Mouse (Mus musculus) Muller cell, postnatal 12 days (primary cell): ENCODE data around the gene Thrb.

Source experiments
- DNase-seq: peaks from one replicate; pipeline ENCODE4 v3.0.0-alpha.2; 2015; ENCODE audit errors: inconsistent ontology term

The Thrb gene

DNA sequence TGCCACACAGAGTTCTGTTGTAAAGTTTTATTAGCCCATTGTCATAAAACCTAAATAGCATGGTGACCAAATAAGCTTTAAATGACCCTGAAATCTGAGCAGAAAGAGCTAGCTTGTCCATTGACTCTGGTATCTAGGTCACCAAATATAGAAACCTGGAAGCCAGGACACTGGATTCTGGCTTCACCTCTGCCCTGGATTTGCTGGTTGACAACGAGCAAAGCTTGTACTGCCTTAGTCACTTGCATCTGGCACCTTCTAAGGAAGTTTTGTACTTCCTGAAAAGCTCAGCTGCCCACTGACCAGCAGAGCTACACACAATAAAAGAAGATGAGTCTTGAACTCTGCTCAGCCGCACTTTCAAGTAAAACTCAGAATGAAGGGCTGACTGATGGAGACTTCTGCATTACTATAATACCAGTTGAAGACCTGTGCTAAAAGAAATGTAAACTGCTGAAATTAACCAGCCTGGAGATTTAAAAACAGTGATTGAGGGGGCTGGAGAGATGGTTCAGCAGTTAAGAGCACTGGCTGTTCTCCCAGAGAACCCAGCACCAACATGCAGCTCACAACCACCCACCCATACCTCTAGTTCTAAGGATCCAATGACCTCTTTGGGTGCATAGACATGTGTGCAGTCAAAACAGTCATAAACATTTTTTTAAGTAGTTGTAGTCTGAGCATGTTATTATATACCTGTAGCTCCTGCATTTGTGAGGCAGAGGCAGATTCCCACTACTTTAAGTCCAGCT lies 369.3 kb downstream of the Thrb start:
- DNase-seq: no peak

DNA sequence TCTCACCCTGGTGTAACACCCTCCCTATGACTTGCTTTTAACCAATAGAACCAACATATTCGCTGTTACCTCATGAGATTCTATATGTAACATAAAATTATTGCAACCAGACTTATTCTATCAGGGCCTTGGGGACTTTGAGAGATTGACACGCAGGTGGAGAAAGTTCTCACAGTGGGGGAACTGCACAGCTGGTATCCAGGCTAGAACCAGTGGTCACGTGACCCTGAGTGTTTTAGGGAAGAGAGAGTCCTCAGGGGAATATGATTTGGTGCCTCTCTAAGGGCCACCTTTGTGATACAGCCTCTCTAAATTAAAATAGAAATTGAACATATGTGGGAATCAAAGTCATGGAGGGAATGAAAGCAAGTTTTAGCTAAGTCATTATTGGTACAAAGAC lies 371.9 kb downstream of the Thrb start:
- DNase-seq: no peak

DNA sequence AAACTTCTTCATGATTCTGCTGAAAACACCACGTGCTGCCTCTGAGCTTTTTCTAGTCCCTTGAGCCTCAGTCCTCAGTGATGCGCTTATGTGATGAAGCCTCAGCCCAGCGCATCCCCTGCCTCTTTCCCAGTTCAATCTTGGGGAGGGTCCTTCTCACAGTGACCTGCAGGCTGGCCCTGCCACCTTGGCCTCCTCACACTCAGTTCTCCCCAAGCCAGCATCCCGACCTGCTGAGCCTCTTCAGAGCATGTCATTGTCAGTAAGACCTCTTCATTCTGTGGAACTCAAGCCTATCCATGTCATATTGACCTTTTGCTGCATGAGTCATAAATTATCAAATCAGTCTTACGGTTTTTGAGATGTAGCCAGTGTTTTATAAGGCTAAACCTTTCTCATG lies 376.5 kb downstream of the Thrb start:
- no peak for DNase-seq

DNA sequence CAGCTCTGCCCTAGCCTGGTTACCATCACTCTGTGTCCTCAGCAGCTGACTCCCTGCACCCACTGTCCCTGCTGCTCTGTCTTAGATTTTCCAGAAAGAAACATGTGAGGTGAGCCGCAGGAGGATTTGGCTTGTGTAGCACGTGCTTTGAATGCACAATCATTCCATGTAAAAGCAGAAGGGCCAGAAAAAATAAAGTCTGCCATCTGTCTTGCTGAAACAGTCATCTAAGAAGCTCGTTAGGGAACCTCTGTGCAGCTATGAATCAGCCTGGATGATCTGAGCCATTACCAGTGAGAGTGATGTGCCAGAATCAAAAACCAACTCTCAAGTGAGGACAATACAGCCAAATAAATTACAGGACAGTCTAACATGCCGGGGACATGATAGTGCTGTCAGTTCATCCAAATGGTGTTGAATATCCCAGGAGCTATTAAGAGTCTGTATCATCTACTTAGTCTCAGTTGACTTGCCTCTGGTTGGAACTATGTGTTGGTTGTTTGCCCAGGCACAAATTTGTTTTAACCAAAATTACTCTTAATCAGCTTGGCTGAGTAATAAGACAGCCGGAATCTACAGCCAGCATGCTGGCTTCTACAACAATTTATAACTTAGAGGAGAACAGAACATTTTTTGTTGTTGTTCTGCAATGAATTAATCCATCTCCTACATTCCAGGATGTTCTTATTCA lies 402.2 kb downstream of the Thrb start:
- peak; percentile 91 for DNase-seq
